Mouse (Mus musculus): ENCODE measurements around the gene Acvr2b. TPM values are rescaled to one million over a fixed set of nuclear protein-coding genes. Genes with fewer than 3 reads are reported as not detected.
A peak's percentile ranks its signal among the peaks of the same experiment; 100 is the strongest.

The Acvr2b gene
- total RNA-seq, 2 experiments from 2014 or later = 6.9 to 7.4 TPM

DNA sequence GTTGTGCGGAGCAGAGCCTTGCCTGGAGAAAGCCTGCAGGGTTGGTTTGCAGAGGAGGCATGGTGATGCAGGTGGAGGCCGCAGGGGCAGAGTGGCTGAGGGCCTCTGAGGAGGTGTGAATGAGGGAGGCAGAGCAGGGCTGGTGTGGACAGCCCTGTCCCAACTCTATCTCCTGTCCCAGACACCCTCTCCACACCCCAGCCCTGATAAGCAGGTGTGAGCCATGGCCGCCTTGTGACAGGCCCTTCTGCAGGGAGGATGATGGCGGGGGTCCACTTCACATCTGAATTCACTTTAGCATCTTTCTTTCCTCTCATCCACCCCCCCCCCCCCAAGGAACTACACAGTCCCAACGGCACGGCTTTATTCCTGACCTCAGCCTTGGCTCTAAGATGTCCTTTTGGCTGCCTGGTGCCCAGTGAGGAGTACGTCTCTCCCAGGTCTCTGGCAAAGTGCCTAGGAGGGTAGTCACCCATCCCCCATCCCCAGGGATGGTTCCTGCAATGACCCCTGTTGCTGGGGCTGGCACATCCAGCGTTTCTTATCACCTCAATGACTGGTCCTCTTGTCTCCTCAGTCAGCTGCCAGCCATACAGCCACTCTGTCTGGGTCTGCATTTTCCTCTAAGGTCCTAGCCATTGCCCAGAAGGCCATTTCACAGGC lies 67.9 kb downstream of the Acvr2b start:
- peak; percentile 89 to 92 for DNase-seq
- intact Hi-C loops (cut with DNase I) = loop anchor here (5.0 to 10.0 kb wide), 3 partner anchors 47 to 425 kb away; partner anchors contain the start of gene Wdr48

DNA sequence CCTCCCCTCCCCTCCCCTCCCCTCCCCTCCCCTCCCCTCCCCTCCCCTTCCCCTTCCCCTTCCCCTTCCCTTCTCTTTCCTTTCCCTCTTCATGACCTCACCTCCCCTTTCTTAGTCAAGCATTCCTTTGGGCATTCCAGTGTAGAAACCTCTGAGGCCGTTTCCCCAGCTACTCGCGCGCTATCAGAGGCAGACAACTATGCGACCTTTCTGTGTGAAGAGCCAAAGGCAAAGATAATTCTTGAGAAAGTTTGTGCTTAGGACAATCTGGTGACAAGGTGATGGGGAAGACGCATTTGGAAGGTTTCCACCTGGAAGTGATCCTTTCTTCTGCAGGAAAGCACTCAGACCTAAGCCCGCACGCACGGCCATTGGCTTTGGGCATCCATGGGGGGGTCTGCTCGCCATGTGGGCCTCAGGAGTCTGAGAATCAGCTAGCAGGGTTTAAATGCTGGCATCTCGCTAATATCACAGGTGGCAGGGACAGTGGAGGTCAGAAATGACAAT lies 70.5 kb downstream of the Acvr2b start:
- intact Hi-C loops (cut with DNase I) = no loop called here
- peak; percentile 60 to 69 for DNase-seq

GRCm38 (mm10) chr9:119473011-119473410 lies 71.1 kb downstream of the Acvr2b start:
- intact Hi-C loops (cut with DNase I) = no loop called here
- DNase-seq = no peak

DNA sequence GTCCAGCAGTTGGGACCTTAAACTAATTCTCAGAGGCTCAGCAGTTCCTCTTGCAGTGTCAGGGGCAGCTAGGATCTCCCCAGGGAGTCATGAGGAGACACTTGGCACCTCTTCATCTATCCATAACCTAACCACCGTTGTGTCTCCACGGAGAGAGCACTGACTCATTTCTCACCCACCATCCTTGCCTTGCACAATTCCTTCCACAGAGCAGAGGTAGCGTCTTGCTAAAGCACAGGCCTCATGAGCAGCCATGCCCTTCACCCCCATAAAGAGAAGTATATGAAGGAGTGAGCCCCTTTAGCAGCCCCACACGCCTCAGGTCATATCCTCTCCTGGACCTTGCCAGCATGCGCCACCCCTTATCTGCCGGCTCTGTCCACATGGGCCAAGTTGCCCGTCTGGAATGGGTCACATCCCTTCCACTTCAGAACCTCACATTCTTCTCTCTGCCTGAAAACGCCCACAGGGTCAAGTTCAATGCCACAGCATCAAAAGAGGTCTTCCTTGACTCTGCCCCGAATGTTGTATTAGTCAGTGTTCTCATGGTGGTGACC lies 71.8 kb downstream of the Acvr2b start:
- intact Hi-C loops (cut with DNase I) = no loop called here
- peak in 1 of 2 experiments; percentile 25 for DNase-seq

DNA sequence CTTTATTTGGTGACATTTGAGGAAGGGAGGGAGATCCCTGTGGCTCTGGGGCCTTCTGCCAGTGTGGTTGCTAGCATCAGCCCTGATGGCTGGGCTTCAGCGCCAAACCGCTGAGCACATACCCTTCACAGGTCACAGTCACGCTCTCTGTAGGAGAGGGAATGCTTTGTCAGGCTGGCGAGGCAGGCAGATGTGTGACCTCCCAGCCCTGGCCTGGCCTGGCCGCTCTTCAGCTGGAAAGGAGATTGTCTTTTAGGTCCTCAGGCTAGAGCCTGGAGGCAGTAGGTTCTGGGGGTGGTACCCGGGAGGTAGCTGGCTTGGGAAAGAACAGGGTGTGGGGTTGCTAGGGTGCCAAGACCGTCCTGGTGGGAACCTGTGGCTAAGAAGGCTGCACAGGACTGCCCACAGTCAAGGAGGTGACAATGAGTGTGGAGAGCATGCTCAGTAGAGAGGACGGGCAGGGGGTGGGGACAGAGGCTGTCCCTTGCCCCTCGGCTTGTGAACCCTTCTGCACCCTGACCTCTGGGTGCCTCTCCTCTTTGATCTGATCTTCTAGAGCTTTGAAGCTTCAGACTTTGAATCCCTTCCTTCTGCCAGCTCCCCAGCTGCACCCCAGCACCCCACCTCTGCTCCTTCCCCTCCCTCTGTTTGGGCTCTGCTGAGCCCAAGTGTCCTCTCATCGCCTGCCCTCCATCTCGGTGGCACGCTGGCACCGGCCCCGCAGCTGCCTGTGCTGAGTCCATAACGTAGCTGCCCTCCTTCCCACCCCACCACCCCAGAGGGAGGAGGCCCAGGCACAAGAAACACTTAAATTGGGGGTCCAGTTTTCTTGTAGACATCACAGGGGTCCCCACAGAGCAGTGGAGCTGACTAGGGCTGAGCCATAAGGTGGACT lies 73.0 kb downstream of the Acvr2b start:
- DNase-seq = peak; percentile 68 to 71
- intact Hi-C loops (cut with DNase I) = no loop called here

DNA sequence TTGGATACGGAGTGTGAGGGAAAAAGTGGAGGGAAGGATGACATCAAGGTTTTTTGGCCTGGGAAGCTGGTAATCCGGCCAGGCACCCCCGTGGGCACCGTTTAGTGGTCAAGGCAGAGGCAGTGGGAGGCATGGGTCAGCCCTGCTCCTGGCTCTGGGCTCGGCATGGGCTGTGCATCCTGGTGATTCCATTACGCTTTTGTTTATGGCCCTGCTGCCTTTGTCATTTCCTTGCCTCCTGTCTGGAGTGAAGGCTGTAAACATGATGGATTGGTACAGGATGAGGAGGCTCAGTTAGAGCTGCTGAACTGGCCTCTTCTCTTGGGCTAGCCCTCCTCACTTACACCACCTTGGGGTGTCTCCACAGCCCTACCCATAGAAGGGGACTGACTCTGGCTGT lies 75.8 kb downstream of the Acvr2b start:
- no peak for DNase-seq
- intact Hi-C loops (cut with DNase I) = no loop called here

- intact Hi-C loops (cut with DNase I) = no loop called here
- DNase-seq = peak; percentile 63
These were observed 76.4 kb downstream of the Acvr2b start for GRCm38 (mm10) chr9:119478345-119478744.

GRCm38 (mm10) chr9:119479297-119479696 lies 77.4 kb downstream of the Acvr2b start:
- intact Hi-C loops (cut with DNase I) = no loop called here
- peak; percentile 89 to 92 for DNase-seq

DNA sequence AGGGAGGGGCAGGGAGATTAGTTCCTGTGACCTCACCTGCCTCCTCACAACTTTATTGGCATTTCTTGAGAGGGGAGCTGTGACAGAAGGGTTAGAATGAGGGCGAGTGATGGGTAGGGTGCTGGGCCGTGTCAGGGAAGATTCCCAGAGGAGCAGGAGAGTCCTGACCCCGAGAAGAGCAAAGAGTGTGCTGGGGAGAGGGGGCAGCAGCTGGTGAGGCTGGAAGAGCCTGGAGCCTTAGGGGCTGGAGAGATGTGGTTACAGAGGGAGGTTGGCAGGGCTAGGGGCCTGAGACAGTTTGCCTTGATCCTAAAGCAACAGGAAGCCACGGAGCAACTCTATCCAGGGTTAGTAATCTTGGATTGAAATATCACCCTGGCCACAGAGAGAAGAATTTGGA lies 79.7 kb downstream of the Acvr2b start:
- intact Hi-C loops (cut with DNase I) = no loop called here
- no peak for DNase-seq

DNA sequence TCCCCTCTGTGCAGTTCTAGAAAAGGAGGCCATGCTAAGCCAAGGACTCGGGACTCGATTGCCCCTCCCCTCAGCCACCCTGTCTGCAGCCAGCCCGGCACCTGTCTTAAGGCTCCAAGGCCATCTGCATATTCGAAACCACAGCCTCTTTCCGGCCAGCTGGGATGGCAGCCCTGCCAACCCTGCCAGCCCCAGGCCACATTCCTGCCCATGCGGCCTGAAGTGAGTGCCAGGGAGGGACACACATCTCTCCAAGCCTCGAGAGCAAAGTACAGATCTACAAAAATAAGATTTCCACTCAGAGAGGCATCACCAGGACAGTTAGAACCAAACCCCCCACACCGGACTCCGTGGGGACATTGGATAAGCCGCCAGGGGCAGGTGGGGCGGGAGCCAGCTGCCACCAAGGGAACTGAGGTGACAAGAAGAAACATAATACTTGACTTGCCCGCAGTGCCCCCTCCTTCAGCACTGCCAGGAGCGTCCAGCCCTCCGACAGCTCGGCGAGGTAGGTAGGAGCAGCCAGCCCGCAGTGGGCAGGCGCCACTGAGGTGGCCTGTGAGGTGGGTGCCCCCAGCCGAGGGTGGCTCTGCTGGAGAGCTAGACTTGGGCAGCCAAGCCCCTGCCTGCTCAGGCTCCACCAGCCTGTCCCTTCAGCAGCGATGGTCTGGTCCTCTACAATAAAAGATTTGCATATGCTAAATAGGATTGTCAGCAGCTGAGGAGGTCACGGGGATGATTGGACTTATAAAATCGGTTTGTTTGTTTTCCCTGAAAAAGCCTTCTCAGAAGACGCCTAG lies 81.8 kb downstream of the Acvr2b start:
- intact Hi-C loops (cut with DNase I) = no loop called here
- DNase-seq = peak; percentile 70 to 78

- intact Hi-C loops (cut with DNase I) = no loop called here
These were observed 82.5 kb downstream of the Acvr2b start for GRCm38 (mm10) chr9:119484420-119484819.

More at GRCm38 (mm10) chr9:119484420-119484819, 82.5 kb downstream of the Acvr2b start:
- no peak for DNase-seq

Other genes starting within 250 kb of the Acvr2b start
- gene Acaa1b, start 245.0 kb upstream of the Acvr2b start, total RNA-seq (2021) = 1 to 10 TPM; 2.6 to 4.8 TPM
- not detected for gene Gm47289, start 243.0 kb upstream of the Acvr2b start, total RNA-seq (2021)
- gene Slc22a13, start 193.0 kb upstream of the Acvr2b start, total RNA-seq (2021) = not detected
- 10 to 100 TPM; 37.6 to 37.9 TPM for gene Oxsr1, start 79.7 kb upstream of the Acvr2b start, total RNA-seq (2021)
- gene Acaa1a, start 62.4 kb upstream of the Acvr2b start, total RNA-seq (2021) = 10 to 100 TPM; 78.6 to 80.0 TPM
- gene Myd88, start 60.7 kb upstream of the Acvr2b start, total RNA-seq (2021) = 10 to 100 TPM; 16.1 to 20.8 TPM
- under 1 TPM; 0.52 to 0.57 TPM for gene Xylb, start 44.7 kb upstream of the Acvr2b start, total RNA-seq (2021)
- under 1 TPM in 1 of 2 experiments, not detected in 1; 0.32 TPM for gene Slc22a14, start 36.6 kb upstream of the Acvr2b start, total RNA-seq (2021)
- gene Exog, start 42.8 kb downstream of the Acvr2b start, total RNA-seq (2021) = 1 to 10 TPM; 2.8 to 4.4 TPM
- gene Scn5a, start 176.9 kb downstream of the Acvr2b start, total RNA-seq (2021) = 100 to 1,000 TPM; 124 to 128 TPM

Measured in heart, postnatal 10 days (tissue).